ENCODE assay signal across 7 mouse cellular contexts in the genomic region with DNA sequence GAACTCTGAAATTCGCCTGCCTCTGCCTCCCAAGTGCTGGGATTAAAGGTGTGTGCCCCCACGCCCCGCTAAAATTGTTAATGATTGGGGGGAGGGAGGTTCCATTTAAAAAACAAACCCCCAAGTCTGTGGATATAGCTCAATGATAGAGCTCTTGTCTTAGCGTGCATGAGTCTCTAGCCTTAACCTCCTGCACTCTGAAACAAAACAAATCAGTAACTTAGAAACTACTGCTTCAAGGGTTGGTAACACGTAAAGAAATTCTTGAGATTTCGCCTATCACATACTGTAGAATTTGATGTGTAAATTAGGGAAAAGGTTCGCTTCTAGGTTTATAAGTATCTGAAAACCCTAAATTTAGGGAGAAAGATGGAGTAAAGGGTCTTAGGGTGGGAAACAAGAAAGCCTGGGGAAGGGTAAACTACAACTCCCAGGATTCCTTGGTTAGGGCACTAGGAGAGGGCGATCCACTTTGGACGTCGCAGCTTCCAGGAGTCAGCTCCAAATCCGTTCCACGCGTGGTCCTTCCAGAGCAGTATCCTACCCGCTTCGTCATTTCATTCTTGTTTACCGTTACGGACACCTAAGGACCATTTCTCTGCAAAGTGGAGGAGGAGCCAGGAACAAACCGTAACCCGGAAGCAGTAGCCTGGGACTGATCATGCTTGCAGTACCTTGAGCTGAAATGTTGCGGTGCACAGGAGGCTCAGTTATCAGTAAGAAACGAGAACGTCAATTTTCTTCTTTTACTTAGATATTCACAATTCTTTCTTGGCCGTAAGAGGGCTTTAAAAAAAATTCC. TPM values are rescaled to one million over a fixed set of nuclear protein-coding genes. Genes with fewer than 3 reads are reported as not detected.
DNase-seq lines count a peak whose midpoint lies in the region; ATAC-seq and TF ChIP-seq lines count a peak whose summit lies in the region.

A gene (plus strand): TSS at position 452 of the 802 bp plus-strand sequence.

- WGBS in intestine, postnatal 0 days: 18% methylated on average over 23 of the region's 23 CpGs
- WGBS in midbrain, embryonic 10.5 days: 21% methylated on average over 23 of the region's 23 CpGs

- intact Hi-C loops in left cerebral cortex, postnatal 36 days (cut with DNase I): loop anchor here (1.0 to 5.0 kb wide), 2 partner anchors 29 to 70 kb away; a partner anchor contains a TSS

- ATAC-seq in granulocyte monocyte progenitor cell, adult 5-6 weeks (replicated peaks; ENCODE audit: poor library complexity, severe bottlenecking): peak; percentile 76
- ATAC-seq in intestine, postnatal 0 days: peak; percentile 80

- H3K9me3 ChIP-seq in intestine, postnatal 0 days (ENCODE audit: control insufficient read depth): no peaks in the 10 kb centered on the region
- H3K9me3 ChIP-seq in midbrain, embryonic 10.5 days (replicated peaks): no peaks in the 10 kb centered on the region

- peak within 1 kb of the TSS; percentile 48 for H3K9ac ChIP-seq in intestine, postnatal 0 days (ENCODE audit: low read depth, low read length)

- no peaks in the 10 kb centered on the region for H3K4me1 ChIP-seq in intestine, postnatal 0 days (replicated peaks; ENCODE audit: control insufficient read depth, insufficient read depth, low read length)
- peaks cover 9% of the 10 kb centered on the region; the same call in 1 of the 2 replicates for H3K4me1 ChIP-seq in midbrain, embryonic 10.5 days

- peak within 1 kb of the TSS; percentile 61 for H3K4me2 ChIP-seq in intestine, postnatal 0 days (replicated peaks; ENCODE audit: low read depth)

- peak within 1 kb of the TSS; percentile 61 for H3K4me3 ChIP-seq in intestine, postnatal 0 days (ENCODE audit: low read depth, low read length)
- H3K4me3 ChIP-seq in midbrain, embryonic 10.5 days: peak within 1 kb of the TSS; percentile 70

- DNase-seq in adrenal gland, adult 18-20 months (ENCODE audit: low spot score in 2 of 2): peak; percentile 51 to 52
- peak; percentile 56 for DNase-seq in embryo, embryonic 11.5 days (ENCODE audit: low read depth, low spot score)
- DNase-seq in left cerebral cortex, postnatal 36 days (ENCODE audit: low spot score in 2 of 2): peak; percentile 72 to 75
- peak; percentile 66 for DNase-seq in midbrain, embryonic 10.5 days (ENCODE audit: low spot score)
- DNase-seq in right cerebral cortex, postnatal 36 days (ENCODE audit: low spot score in 2 of 2): peak; percentile 61 to 70

- no peak for TF ChIP-seq CTCF in intestine, postnatal 0 days (IDR thresholded peaks at IDR 0.05; ENCODE audit: low read depth)

- H3K27me3 ChIP-seq in intestine, postnatal 0 days (replicated peaks; ENCODE audit: control insufficient read depth, insufficient read depth, low read length): no peaks in the 10 kb centered on the region
- no peaks in the 10 kb centered on the region for H3K27me3 ChIP-seq in midbrain, embryonic 10.5 days (ENCODE audit: low read depth, poor library complexity, severe bottlenecking)

- H3K27ac ChIP-seq in intestine, postnatal 0 days (ENCODE audit: low read depth, low read length): peak within 1 kb of the TSS; percentile 55; the same call in 1 of the 2 replicates
- H3K27ac ChIP-seq in midbrain, embryonic 10.5 days (replicated peaks): peak within 1 kb of the TSS; percentile 96

- peaks cover 14% of the 10 kb centered on the region for H3K36me3 ChIP-seq in intestine, postnatal 0 days (ENCODE audit: control insufficient read depth, insufficient read depth)
- peaks cover 11% of the 10 kb centered on the region for H3K36me3 ChIP-seq in midbrain, embryonic 10.5 days

RNA-seq across cellular contexts. Expression of the gene that starts here (rescaled TPM):
- total RNA-seq in adrenal gland, adult 18-20 months (2021): 1 to 10 TPM; 4.3 to 4.7 TPM
- total RNA-seq in granulocyte monocyte progenitor cell, adult 5-6 weeks (2014; fragmentation: Nextera tagmentation): 12.0 and 12.8 TPM in 2 replicates
- 21.0 and 31.2 TPM in 2 replicates for total RNA-seq in granulocyte monocyte progenitor cell, adult 5-6 weeks (2017)
- polyA plus RNA-seq in intestine, postnatal 0 days (2015; fragmentation: Nextera tagmentation; extraction: Ambion mirVana): 4.9 and 5.1 TPM in 2 replicates
- total RNA-seq in left cerebral cortex, postnatal 36 days (2021): 1 to 10 TPM; 5.1 to 5.5 TPM
- 9.4 and 11.4 TPM in 2 replicates for polyA plus RNA-seq in midbrain, embryonic 10.5 days (2016; fragmentation: Nextera tagmentation; extraction: Ambion mirVana)

Comparison
In these comparisons a context has a peak if more than half of its experiments do, and no peak if none do; other contexts are left out.
1. Peak in every context shown above with its lines: DNase-seq, ATAC-seq, H3K4me3 ChIP-seq and H3K27ac ChIP-seq.